Mouse (Mus musculus) Patski (cell line): ENCODE measurements around the gene Jup. TPM values are rescaled to one million over a fixed set of nuclear protein-coding genes. Genes with fewer than 3 reads are reported as not detected.

Experiments used
- ATAC-seq: fragments of 100-300 bp; one replicate; pipeline ENCODE4 v1.8.0; 2021
- CTCF ChIA-PET: fragments of 350-600 bp; sonication (Branson Sonifier 250); formaldehyde crosslinking; loops from one replicate; lab custom pipeline; 2022; ENCODE audit warnings: inconsistent platforms; lab: Charles Lee
- POLR2A ChIA-PET: fragments of 350-600 bp; sonication (Branson Sonifier 250); formaldehyde crosslinking; loops from one replicate; lab custom pipeline; 2022; ENCODE audit warnings: antibody characterized with exemption, inconsistent platforms; lab: Charles Lee
- DNase-seq: peaks from one replicate; pipeline ENCODE4 v3.0.0-alpha.2; 2011; ENCODE audit warnings: low read depth, low spot score
- H3K27me3 ChIP-seq: fragments of 371-371 bp; one replicate; pipeline ENCODE4 v1.5.1; 2021
- CTCF ChIP-seq: fragments of 100-300 bp; IDR thresholded peaks from one replicate; pipeline ENCODE4 v1.5.1; 2021
- in situ Hi-C: fragments of 300-500 bp; cut with MboI; formaldehyde crosslinking; loops from 3 replicates; pipeline ENCODE4 v1.11.1; 2018; ENCODE audit warnings: low pct_unique_long_range_greater_than_20kb, mixed read lengths
- polyA plus RNA-seq: library from polyadenylated mRNA; unstranded; gene quantifications from one replicate; pipeline ENCODE4 v1.2.3, GENCODE M21; 2021

The Jup gene
- polyA plus RNA-seq, 1 experiment from 2014 or later, result 71.6 TPM

DNA sequence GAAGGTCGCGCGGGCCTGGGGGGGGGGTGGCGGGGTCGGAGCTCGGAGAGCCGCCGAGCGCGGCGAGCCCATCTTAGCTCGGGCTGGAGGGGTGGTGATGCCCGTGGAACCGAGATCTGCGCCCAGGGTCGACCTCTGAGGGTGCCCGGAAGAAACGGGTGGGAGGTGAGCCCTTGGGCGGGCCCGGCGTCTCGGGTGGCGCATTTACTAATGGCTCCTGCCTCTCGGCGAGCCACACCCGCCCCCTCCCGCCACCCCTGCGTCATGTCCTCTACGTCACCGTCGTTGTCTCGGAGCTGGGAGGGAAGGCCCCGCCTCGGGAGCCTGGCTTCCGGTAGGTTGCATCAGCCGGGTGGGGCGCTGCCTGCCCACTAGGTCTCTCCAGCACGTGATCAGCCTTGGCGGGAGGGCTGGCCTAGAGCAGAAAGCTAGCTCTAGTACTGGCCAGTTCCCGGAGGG, 77.4 kb downstream of the Jup start:
- ATAC-seq, result peak; percentile 74
- no peaks in the 10 kb centered on the region for H3K27me3 ChIP-seq
- CTCF ChIA-PET, result no interaction called here
- TF ChIP-seq CTCF, result no peak
- POLR2A ChIA-PET, result interaction anchor here (0.7 to 1.1 kb wide), 4 partner anchors 9 to 1154 kb away, joined by 3 to 5 read pairs (median 4); no protein-coding TSS in a partner anchor
- in situ Hi-C loops, result no loop called here
- DNase-seq, result peak; percentile 87

DNA sequence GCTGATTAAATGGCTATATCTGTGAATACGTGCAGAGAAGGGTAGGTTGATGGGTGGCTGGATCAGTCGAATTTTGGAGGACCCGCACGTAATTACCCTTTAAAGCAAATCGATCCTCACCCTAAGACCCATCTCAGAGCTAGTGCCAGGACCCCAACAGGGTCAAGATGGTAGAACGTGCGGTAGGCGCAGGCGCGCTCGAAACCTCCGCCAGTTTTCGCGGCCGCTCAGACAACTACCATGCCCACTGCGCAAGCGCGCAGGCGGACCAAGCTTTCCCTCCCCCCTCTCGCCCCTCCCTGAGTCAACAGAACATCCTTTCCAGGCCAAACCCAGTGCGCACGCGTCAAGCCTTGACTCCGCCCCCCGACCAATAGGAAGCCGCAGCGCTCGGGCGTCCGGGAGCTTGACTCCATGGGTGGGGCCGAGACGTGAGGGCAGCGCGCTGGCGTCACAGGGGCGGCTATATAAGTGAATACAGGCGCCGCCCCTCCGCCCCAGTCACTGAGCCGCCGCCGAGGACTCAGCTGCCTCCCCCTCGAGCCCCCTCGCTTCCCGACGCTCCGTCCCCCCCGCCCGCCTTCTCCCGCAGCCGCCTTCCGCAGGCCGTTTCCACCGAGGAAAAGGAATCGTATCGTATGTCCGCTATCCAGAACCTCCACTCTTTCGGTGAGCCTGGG, 77.9 kb downstream of the Jup start, which contains the start of gene Eif1:
Gene Eif1 (plus strand): TSS at position 394 of the 680 bp plus-strand sequence.
- TF ChIP-seq CTCF, result no peak
- CTCF ChIA-PET, result no interaction called here
- POLR2A ChIA-PET, result interaction anchor here (0.7 to 1.1 kb wide), 3 partner anchors 8 to 15 kb away, joined by 3 to 4 read pairs (median 4); no protein-coding TSS in a partner anchor
- in situ Hi-C loops, result no loop called here
- H3K27me3 ChIP-seq, result no peaks in the 10 kb centered on the region
- DNase-seq (peak; percentile 96), ATAC-seq (peak; percentile 77)

Other genes starting within 250 kb of the Jup start
- gene Krt19, start 249.1 kb downstream of the Jup start, polyA plus RNA-seq, result not detected
- gene Krt9, start 204.5 kb downstream of the Jup start, polyA plus RNA-seq, result not detected
- not detected for gene Krt14, start 190.2 kb downstream of the Jup start, polyA plus RNA-seq
- not detected for gene Krt16, start 148.9 kb downstream of the Jup start, polyA plus RNA-seq
- gene Krt17, start 136.7 kb downstream of the Jup start, polyA plus RNA-seq, result 0.10 TPM
- 0.08 TPM for gene Krt42, start 127.9 kb downstream of the Jup start, polyA plus RNA-seq
- 674 TPM for gene Eif1, start 77.9 kb downstream of the Jup start, polyA plus RNA-seq
- gene Gast, start 63.4 kb downstream of the Jup start, polyA plus RNA-seq, result not detected
- 23.9 TPM for gene Hap1, start 41.6 kb downstream of the Jup start, polyA plus RNA-seq
- 29.1 TPM for gene P3h4, start 17.1 kb upstream of the Jup start, polyA plus RNA-seq
- gene Fkbp10, start 17.9 kb upstream of the Jup start, polyA plus RNA-seq, result 0.10 TPM
- 59.8 TPM for gene Nt5c3b, start 44.0 kb upstream of the Jup start, polyA plus RNA-seq
- gene Klhl10, start 44.2 kb upstream of the Jup start, polyA plus RNA-seq, result 0.44 TPM
- 10.9 TPM for gene Klhl11, start 75.0 kb upstream of the Jup start, polyA plus RNA-seq
- gene Acly, start 130.2 kb upstream of the Jup start, polyA plus RNA-seq, result 162 TPM
- gene Ttc25, start 147.8 kb upstream of the Jup start, polyA plus RNA-seq, result 2.2 TPM
- gene Cnp, start 177.1 kb upstream of the Jup start, polyA plus RNA-seq, result 17.9 TPM
- 36.5 TPM for gene Nkiras2, start 221.5 kb upstream of the Jup start, polyA plus RNA-seq
- 268 TPM for gene Dnajc7, start 222.4 kb upstream of the Jup start, polyA plus RNA-seq